Mouse (Mus musculus) embryonic facial prominence, embryonic 11.5 days (tissue): ENCODE measurements at regions not wholly inside any gene's neighbourhood (a gene's known extent, or its start where the extent isn't known, plus 50 kb on each side); places are given as distances from the start of the nearest gene placed in this dataset.

Experiments used
- ATAC-seq: fragments of 200-750 bp; cut with Nextera tagmentation; replicated peaks from 2 replicates; pipeline ENCODE4 v1.8.0; 2017; ENCODE audit warnings: low read depth; ENCODE audit not compliant: insufficient number of reproducible peaks, low FRiP score, low TSS enrichment
- DNase-seq: peaks from one replicate; pipeline ENCODE4 v3.0.0-alpha.2; 2015; ENCODE audit warnings: low spot score
- H3K27ac ChIP-seq: fragments of 300-500 bp; sonication (generic); replicated peaks from 2 replicates; pipeline ENCODE4 v1.5.1; 2014; ENCODE audit warnings: mild to moderate bottlenecking, low read depth, low read length, control low read depth
- H3K27me3 ChIP-seq: fragments of 300-500 bp; sonication (generic); 2 replicates; pipeline ENCODE4 v1.6.1; 2014; ENCODE audit warnings: mild to moderate bottlenecking, low read length, moderate library complexity, mixed read lengths; ENCODE audit not compliant: control insufficient read depth, insufficient read depth
- H3K36me3 ChIP-seq: fragments of 300-500 bp; sonication (generic); replicated peaks from 2 replicates; pipeline ENCODE4 v1.6.1; 2014; ENCODE audit warnings: low read depth, mild to moderate bottlenecking, low read length, moderate library complexity, mixed read lengths; ENCODE audit not compliant: control insufficient read depth, insufficient read depth
- H3K4me1 ChIP-seq: fragments of 300-500 bp; sonication (generic); 2 replicates; pipeline ENCODE4 v1.6.1; 2014; ENCODE audit warnings: low read length, mixed read lengths; ENCODE audit not compliant: control insufficient read depth, insufficient read depth
- H3K4me2 ChIP-seq: fragments of 300-500 bp; sonication (generic); 2 replicates; pipeline ENCODE4 v1.6.1; 2014; ENCODE audit warnings: low read depth, mild to moderate bottlenecking, control low read depth, low read length, moderate library complexity
- H3K4me3 ChIP-seq: fragments of 300-500 bp; sonication (generic); 2 replicates; pipeline ENCODE4 v1.5.1; 2014; ENCODE audit warnings: low read depth, low read length, control low read depth
- H3K9ac ChIP-seq: fragments of 300-500 bp; sonication (generic); replicated peaks from 2 replicates; pipeline ENCODE4 v1.6.1; 2014; ENCODE audit warnings: mild to moderate bottlenecking, control low read depth, low read length
- H3K9me3 ChIP-seq: fragments of 300-500 bp; sonication (generic); replicated peaks from 2 replicates; pipeline ENCODE4 v1.6.1; 2016; ENCODE audit warnings: mild to moderate bottlenecking, low read length, inconsistent platforms, mixed read lengths; ENCODE audit not compliant: control insufficient read depth
- WGBS: fragments of 180-500 bp; shearing (Covaris S2); extraction: QIAGEN DNeasy Blood & Tissue Kit; methylation state at CpG from one replicate; pipeline ENCODE4 v1.1.7; 2014; 5-methylcytosine and 5-hydroxymethylcytosine counted together

GRCm38 (mm10) chr4:87501791-87502190 is 271.5 kb upstream of the Slc24a2 start:
- H3K27me3 ChIP-seq = no peaks in the 10 kb centered on the region
- no peak overlapping the region for H3K4me2 ChIP-seq
- H3K4me1 ChIP-seq = no peaks in the 10 kb centered on the region
- H3K9me3 ChIP-seq = no peaks in the 10 kb centered on the region
- DNase-seq = no peak
- no peaks in the 10 kb centered on the region for H3K36me3 ChIP-seq
- no peak overlapping the region for H3K9ac ChIP-seq
- H3K4me3 ChIP-seq = no peak overlapping the region
- WGBS = 89% methylated on average over 4 of the region's 4 CpGs
- H3K27ac ChIP-seq = no peak overlapping the region
- no peak for ATAC-seq

GRCm38 (mm10) chr4:87500441-87500840 is 270.2 kb upstream of the Slc24a2 start:
- H3K27me3 ChIP-seq = no peaks in the 10 kb centered on the region
- H3K27ac ChIP-seq = no peak overlapping the region
- no peaks in the 10 kb centered on the region for H3K36me3 ChIP-seq
- no peaks in the 10 kb centered on the region for H3K4me1 ChIP-seq
- no peak overlapping the region for H3K4me2 ChIP-seq
- no peak overlapping the region for H3K9ac ChIP-seq
- ATAC-seq = no peak
- no peaks in the 10 kb centered on the region for H3K9me3 ChIP-seq
- DNase-seq = peak; percentile 19
- H3K4me3 ChIP-seq = no peak overlapping the region
- 65% methylated on average over 2 of the region's 2 CpGs for WGBS

DNA sequence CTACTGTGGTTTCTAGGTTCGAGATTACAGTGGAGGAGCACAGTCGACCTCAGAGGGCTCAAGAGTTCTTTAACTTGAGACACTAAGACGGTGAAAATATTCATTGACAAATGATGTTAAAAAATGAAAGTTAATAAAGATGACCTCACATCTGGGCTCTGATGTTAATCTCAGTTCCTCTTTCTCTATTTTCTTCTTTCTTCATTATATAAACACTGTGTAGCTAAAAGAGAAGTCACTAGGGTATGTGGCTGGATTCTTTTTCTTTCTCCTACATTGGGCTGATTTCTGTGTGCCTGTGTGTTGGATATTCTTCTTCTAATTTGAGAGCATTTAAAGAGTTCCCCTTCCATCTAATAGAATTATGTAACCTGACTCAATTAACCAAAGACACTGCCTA is 257.5 kb upstream of the Slc24a2 start:
- no peak overlapping the region for H3K4me3 ChIP-seq
- no peak for ATAC-seq
- DNase-seq = no peak
- no peaks in the 10 kb centered on the region for H3K27me3 ChIP-seq
- no peak overlapping the region for H3K27ac ChIP-seq
- H3K36me3 ChIP-seq = no peaks in the 10 kb centered on the region
- no peak overlapping the region for H3K4me2 ChIP-seq
- no peaks in the 10 kb centered on the region for H3K4me1 ChIP-seq
- 91% methylated on average over 3 of the region's 3 CpGs for WGBS
- no peak overlapping the region for H3K9ac ChIP-seq
- no peaks in the 10 kb centered on the region for H3K9me3 ChIP-seq

DNA sequence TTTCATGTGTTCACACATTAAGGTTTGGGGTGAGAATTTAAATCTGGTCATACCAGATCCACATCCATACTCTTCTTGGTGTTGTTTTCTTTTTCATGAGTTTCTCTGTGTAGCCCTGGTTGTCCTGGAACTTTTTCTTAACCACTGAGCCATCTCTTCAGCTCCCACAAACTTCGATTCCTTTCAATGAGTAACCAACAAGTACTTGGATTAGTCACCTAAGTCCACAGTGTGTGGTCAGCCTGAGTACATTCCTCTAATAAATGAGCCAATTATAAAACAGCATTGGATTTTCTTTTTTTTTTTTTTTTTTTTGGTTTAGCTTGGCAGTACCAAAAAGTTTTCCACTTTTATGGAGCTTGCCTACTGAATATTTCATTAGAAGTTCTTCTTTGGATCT is 245.3 kb upstream of the Slc24a2 start:
- no peaks in the 10 kb centered on the region for H3K36me3 ChIP-seq
- no peak overlapping the region for H3K9ac ChIP-seq
- H3K27ac ChIP-seq = no peak overlapping the region
- WGBS = 86% methylated on average over 1 of the region's 1 CpGs
- DNase-seq = no peak
- no peak overlapping the region for H3K4me3 ChIP-seq
- ATAC-seq = no peak
- H3K4me1 ChIP-seq = no peaks in the 10 kb centered on the region
- no peaks in the 10 kb centered on the region for H3K9me3 ChIP-seq
- H3K4me2 ChIP-seq = no peak overlapping the region
- no peaks in the 10 kb centered on the region for H3K27me3 ChIP-seq

- Histone ChIP-seq H3K9ac (no peak overlapping the region), H3K4me1 (no peaks in the 10 kb centered on the region), H3K27ac (no peak overlapping the region), H3K4me2 (no peak overlapping the region), H3K4me3 (no peak overlapping the region), H3K27me3 (no peaks in the 10 kb centered on the region), H3K36me3 (no peaks in the 10 kb centered on the region), H3K9me3 (no peaks in the 10 kb centered on the region)
- no peak for ATAC-seq
- WGBS = 87% methylated on average over 16 of the region's 16 CpGs
- DNase-seq = no peak
These were observed 243.2 kb upstream of the Slc24a2 start for GRCm38 (mm10) chr4:87473331-87474039.

DNA sequence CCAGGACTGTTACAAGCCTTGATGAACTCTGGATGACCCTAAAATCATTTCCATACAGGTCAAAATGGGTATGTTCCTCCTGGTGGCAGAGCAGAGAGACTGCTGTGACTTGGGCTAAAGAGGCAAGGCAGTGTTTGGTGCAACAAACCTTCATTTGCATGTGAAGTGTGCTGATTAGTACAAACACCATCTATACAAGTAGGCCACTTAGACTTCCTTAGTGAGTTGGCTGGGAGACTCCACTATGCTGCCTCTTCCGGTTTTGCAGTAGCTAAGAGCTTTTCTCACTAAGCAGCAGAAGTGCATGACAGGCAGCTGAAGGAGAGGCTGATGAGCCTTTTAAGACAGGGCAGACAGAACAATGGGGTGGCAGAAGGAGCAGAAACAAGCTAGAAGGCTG is 242.5 kb upstream of the Slc24a2 start:
- Histone ChIP-seq H3K36me3 (no peaks in the 10 kb centered on the region), H3K9ac (no peak overlapping the region), H3K4me2 (no peak overlapping the region), H3K27me3 (no peaks in the 10 kb centered on the region), H3K27ac (no peak overlapping the region), H3K4me1 (no peaks in the 10 kb centered on the region), H3K9me3 (no peaks in the 10 kb centered on the region), H3K4me3 (no peak overlapping the region)
- no peak for ATAC-seq
- 58% methylated on average over 1 of the region's 1 CpGs for WGBS
- DNase-seq = no peak

DNA sequence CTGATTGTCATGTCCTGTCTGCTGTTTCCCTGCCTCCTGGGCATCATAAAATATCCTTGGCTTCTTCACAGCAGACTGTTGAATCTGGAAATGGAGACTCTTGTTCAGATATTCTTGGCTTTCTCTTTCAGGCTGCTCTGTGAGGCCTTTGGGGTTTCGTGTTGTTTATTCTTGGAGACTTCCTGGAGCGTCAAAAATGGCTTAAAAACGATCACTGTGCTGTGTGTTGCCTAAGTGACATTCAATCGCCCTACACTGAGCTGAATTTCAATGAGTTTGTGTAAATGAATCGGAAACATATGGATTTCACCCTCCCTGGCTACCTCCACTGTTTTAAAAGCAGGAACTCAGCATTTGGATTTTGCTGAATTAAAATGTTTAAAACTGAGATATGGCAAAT is 241.1 kb upstream of the Slc24a2 start:
- ATAC-seq (no peak), DNase-seq (peak; percentile 32)
- no peak overlapping the region for H3K27ac ChIP-seq
- H3K9ac ChIP-seq = no peak overlapping the region
- no peaks in the 10 kb centered on the region for H3K9me3 ChIP-seq
- no peak overlapping the region for H3K4me2 ChIP-seq
- 39% methylated on average over 5 of the region's 5 CpGs for WGBS
- H3K36me3 ChIP-seq = no peaks in the 10 kb centered on the region
- H3K4me3 ChIP-seq = no peak overlapping the region
- H3K27me3 ChIP-seq = no peaks in the 10 kb centered on the region
- no peaks in the 10 kb centered on the region for H3K4me1 ChIP-seq

- Histone ChIP-seq H3K27me3 (no peaks in the 10 kb centered on the region), H3K4me2 (no peak overlapping the region), H3K36me3 (no peaks in the 10 kb centered on the region), H3K27ac (no peak overlapping the region), H3K4me1 (no peaks in the 10 kb centered on the region), H3K4me3 (no peak overlapping the region), H3K9ac (no peak overlapping the region), H3K9me3 (no peaks in the 10 kb centered on the region)
- DNase-seq (no peak), ATAC-seq (no peak)
These were observed 237.3 kb upstream of the Slc24a2 start for GRCm38 (mm10) chr4:87467600-87467999.
